Mouse (Mus musculus) midbrain, embryonic 14.5 days (tissue): ENCODE measurements around the gene Vac14. TPM values are rescaled to one million over a fixed set of nuclear protein-coding genes. Genes with fewer than 3 reads are reported as not detected.

ENCODE experiments used
- ATAC-seq: fragments of 200-750 bp; cut with Nextera tagmentation; 2 replicates; pipeline ENCODE4 v1.8.0; 2017; ENCODE audit warnings: moderate number of reproducible peaks, moderate library complexity; ENCODE audit not compliant: low FRiP score, low TSS enrichment
- DNase-seq: peaks from one replicate; pipeline ENCODE4 v3.0.0-alpha.2; 2015
- H3K27ac ChIP-seq: fragments of 300-500 bp; sonication (generic); replicated peaks from 2 replicates; pipeline ENCODE4 v1.5.1; 2014; ENCODE audit warnings: mild to moderate bottlenecking, low read depth, low read length, moderate library complexity
- H3K27me3 ChIP-seq: fragments of 300-500 bp; sonication (generic); 2 replicates; pipeline ENCODE4 v1.6.1; 2014; ENCODE audit warnings: low read length, control low read depth, mixed read lengths; ENCODE audit not compliant: control insufficient read depth, insufficient read depth
- H3K36me3 ChIP-seq: fragments of 300-500 bp; sonication (generic); 2 replicates; pipeline ENCODE4 v1.6.1; 2014; ENCODE audit warnings: low read length, control low read depth; ENCODE audit not compliant: control insufficient read depth, insufficient read depth
- H3K4me1 ChIP-seq: fragments of 300-500 bp; sonication (generic); 2 replicates; pipeline ENCODE4 v1.6.1; 2014; ENCODE audit warnings: mild to moderate bottlenecking, antibody characterized with exemption, low read length, control low read depth; ENCODE audit not compliant: control insufficient read depth, insufficient read depth
- H3K4me2 ChIP-seq: fragments of 300-500 bp; sonication (generic); 2 replicates; pipeline ENCODE4 v1.6.1; 2014; ENCODE audit warnings: mild to moderate bottlenecking, low read length, moderate library complexity
- H3K4me3 ChIP-seq: fragments of 300-500 bp; sonication (generic); replicated peaks from 2 replicates; pipeline ENCODE4 v1.5.1; 2014; ENCODE audit warnings: low read depth, low read length
- H3K9ac ChIP-seq: fragments of 300-500 bp; sonication (generic); replicated peaks from 2 replicates; pipeline ENCODE4 v1.6.1; 2014; ENCODE audit warnings: mild to moderate bottlenecking, low read length, moderate library complexity
- H3K9me3 ChIP-seq: fragments of 300-500 bp; sonication (generic); 2 replicates; pipeline ENCODE4 v1.6.1; 2016; ENCODE audit warnings: low read length, control low read depth, mixed read lengths; ENCODE audit not compliant: control insufficient read depth
- WGBS: fragments of 180-500 bp; shearing (Covaris S2); extraction: QIAGEN DNeasy Blood & Tissue Kit; methylation state at CpG from one replicate; pipeline ENCODE4 v1.1.7; 2014; 5-methylcytosine and 5-hydroxymethylcytosine counted together
- polyA plus RNA-seq: library from polyadenylated mRNA; unstranded; fragments of >200 nt; fragmentation: Nextera tagmentation; extraction: Ambion mirVana; gene quantifications from 2 replicates; pipeline ENCODE4 v1.2.1, GENCODE M21; 2014

Gene Vac14
- polyA plus RNA-seq, 1 experiment from 2014 or later = 32.5 TPM

DNA sequence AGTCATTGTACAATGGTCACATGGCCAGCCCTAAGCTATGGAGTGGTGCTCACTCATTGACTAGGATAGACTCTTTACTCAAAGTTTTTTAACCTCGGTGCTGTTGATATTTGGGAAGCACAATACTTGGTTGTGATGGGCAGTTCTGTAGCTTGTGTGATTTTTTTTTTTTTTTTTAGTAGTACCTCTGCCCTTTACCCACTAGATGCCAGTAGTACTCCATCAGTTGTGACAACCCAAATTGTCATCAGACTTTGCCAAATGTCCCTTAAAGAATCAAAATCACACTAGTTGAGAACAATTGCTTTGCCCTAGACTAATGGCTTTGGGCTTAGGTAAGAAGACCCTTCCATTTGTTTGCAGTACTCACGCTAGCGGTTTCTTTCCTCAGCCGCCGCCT is 1.5 kb downstream of the Vac14 start:
- Histone ChIP-seq H3K9me3 (no peaks in the 10 kb centered on the region), H3K4me1 (peaks cover 14% of the 10 kb centered on the region), H3K27me3 (no peaks in the 10 kb centered on the region), H3K27ac (no peak overlapping the region), H3K4me3 (no peak overlapping the region), H3K4me2 (peak overlapping the region; percentile 89), H3K36me3 (no peaks in the 10 kb centered on the region), H3K9ac (no peak overlapping the region)
- DNase-seq = no peak
- WGBS = 93% methylated on average over 5 of the region's 5 CpGs
- ATAC-seq = no peak

DNA sequence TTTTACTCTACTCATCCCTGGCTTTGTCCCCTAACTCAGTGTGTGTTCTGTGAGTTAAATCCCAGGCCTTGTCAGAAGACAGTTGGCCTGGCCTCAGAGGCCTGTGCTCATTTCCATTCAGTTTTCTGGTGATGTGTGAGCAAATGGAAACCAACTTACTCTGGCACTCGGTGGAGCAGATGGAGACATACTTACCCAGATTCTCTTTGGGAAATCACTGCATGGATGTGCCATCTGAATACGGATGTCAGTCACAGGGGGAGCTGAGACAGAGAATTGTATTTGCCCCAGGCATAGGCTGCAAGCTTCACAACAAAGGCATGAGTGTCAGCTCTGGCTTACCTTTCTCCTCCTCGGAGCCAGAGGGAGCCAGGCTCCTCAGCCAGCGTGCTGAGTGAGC is 8.0 kb downstream of the Vac14 start:
- no peak overlapping the region for H3K27ac ChIP-seq
- H3K4me3 ChIP-seq = no peak overlapping the region
- no peaks in the 10 kb centered on the region for H3K27me3 ChIP-seq
- DNase-seq = no peak
- H3K4me2 ChIP-seq = no peak overlapping the region
- no peaks in the 10 kb centered on the region for H3K9me3 ChIP-seq
- no peak for ATAC-seq
- no peak overlapping the region for H3K9ac ChIP-seq
- whole genome bisulfite sequencing = 65% methylated on average over 4 of the region's 4 CpGs
- H3K4me1 ChIP-seq = no peaks in the 10 kb centered on the region
- no peaks in the 10 kb centered on the region for H3K36me3 ChIP-seq

DNA sequence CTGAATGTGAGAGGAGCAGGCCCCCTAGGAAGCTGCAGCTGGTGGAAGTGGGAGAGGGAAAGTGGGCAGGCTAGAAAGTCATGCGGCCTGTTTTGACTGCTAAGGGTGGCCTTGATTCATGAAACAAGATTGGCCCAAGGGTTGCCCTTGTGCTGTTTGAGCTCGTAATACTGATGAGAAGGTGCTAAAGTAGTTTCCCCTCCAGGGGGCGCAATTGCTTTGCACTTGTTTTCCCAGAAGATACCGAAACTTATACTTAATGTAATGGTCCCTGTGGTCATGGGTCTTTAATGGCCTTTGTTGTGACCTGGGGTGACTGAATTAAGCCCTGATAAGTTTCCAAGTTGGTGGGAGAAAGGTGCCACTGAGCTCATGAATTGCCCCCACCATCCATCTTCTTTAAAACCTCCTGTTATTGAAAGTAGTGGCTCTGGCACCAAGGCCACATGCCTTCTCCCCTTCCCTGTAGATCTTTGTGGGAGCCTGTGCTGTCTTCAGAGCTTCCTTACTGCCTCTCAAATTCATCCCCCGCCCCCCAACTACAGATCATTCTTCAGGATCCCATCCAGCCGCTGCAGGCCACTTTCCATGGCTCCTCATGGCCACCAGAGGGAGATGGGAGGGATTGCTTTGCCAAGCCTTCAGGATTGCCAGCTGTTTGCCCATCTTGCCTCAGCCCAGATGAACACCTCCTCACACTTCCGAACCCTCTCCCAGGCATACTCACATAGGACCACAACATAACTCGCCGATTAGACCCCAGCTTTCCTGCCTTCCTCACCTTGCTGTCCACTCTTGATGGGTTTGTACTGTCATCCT is 11.1 kb downstream of the Vac14 start:
- DNase-seq = peak; percentile 66
- Histone ChIP-seq H3K27ac (no peak overlapping the region), H3K9me3 (no peaks in the 10 kb centered on the region), H3K36me3 (peaks cover 27% of the 10 kb centered on the region), H3K9ac (no peak overlapping the region), H3K4me3 (no peak overlapping the region), H3K27me3 (no peaks in the 10 kb centered on the region), H3K4me2 (no peak overlapping the region), H3K4me1 (no peaks in the 10 kb centered on the region)
- no peak for ATAC-seq
- WGBS = 73% methylated on average over 9 of the region's 9 CpGs

DNA sequence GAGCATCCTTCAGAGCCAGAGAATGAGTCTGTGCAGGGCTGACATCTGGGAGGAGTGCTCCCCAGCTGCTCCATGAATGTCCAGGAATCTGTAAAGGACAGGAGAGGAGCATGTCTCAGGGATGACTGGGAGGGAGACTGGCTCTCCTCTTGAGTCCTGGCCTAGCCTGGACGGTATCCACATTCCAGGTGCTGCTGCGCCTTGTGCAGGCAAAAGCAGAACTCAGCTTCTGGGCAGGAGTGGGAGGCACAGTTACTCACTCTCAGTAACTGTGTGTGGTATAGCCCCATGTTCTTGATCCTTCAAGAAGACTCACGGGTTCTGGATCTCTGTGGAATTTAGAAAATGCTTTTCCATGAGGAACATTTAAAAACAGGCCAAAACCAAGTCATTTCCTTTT is 11.7 kb downstream of the Vac14 start:
- Histone ChIP-seq H3K36me3 (peaks cover 33% of the 10 kb centered on the region), H3K27me3 (no peaks in the 10 kb centered on the region), H3K27ac (no peak overlapping the region), H3K9ac (no peak overlapping the region), H3K4me3 (no peak overlapping the region), H3K4me2 (no peak overlapping the region), H3K4me1 (no peaks in the 10 kb centered on the region), H3K9me3 (no peaks in the 10 kb centered on the region)
- DNase-seq (no peak), ATAC-seq (no peak)
- WGBS = 94% methylated on average over 3 of the region's 3 CpGs

DNA sequence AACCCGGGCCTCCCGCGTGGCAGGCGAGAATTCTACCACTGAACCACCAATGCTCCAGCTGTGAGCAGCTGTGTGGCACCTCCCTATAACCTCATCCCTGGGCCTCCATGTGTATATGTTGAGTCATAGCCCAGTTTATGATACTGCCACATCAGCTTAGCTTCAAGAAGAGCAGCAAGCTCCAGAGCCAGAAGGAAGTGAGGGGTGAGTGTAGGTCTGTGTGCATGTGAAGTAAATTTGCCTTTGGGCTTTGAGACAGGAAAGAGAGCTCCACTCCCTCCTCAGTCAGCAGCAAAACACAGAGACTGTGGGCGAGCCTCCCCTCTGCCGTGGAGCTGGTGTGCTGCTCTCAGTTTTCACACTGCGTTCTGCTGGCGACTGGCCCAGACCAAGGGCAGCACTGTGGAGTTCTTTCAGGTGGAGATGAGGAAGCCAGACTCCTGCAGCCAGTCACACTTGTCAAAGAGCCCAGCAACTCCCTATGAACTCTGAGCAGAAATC is 12.2 kb downstream of the Vac14 start:
- Histone ChIP-seq H3K4me2 (no peak overlapping the region), H3K9me3 (no peaks in the 10 kb centered on the region), H3K36me3 (peaks cover 38% of the 10 kb centered on the region), H3K4me3 (no peak overlapping the region), H3K27me3 (no peaks in the 10 kb centered on the region), H3K27ac (no peak overlapping the region), H3K4me1 (no peaks in the 10 kb centered on the region), H3K9ac (no peak overlapping the region)
- WGBS = 89% methylated on average over 8 of the region's 8 CpGs
- ATAC-seq (no peak), DNase-seq (peak; percentile 4)

DNA sequence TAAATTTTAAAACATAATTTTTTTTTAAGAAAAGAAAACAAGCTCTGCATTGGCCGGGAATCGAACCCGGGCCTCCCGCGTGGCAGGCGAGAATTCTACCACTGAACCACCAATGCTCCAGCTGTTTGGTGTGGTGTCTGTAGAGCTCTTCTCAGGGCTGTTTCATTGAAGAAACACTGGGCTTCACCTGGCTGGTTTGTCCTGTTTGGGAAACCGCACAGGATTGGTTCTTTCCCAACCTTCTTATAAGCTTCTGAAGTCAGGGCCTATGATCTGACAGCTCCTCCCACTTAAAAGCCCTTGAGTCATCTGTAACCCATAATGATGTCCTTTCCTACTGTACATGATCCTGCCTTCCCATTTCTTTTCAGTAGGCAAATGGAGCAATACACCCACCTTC is 12.8 kb downstream of the Vac14 start:
- Histone ChIP-seq H3K9ac (no peak overlapping the region), H3K4me1 (no peaks in the 10 kb centered on the region), H3K27me3 (no peaks in the 10 kb centered on the region), H3K9me3 (no peaks in the 10 kb centered on the region), H3K4me3 (no peak overlapping the region), H3K4me2 (no peak overlapping the region), H3K36me3 (peaks cover 44% of the 10 kb centered on the region), H3K27ac (no peak overlapping the region)
- DNase-seq (no peak), ATAC-seq (no peak)
- WGBS = 95% methylated on average over 7 of the region's 7 CpGs

DNA sequence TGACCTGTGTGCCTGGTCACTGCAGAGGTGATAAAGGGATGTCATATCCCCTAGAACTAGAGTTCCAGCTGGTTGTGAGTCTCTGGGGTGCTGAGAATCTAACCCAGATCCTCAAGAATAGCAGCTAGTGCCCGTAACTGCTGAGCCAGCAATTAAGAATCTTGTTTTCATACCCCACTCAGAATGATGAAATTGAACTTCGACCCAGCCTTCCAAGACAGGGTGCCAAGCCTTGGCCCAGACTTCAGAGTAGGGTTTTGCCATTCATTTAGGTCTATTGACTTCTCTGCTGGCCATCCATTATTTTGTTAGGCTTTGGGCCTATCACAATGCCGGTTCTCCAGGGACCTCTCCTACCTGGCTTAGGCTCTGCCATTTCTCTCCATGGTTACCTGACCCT is 15.4 kb downstream of the Vac14 start:
- WGBS = 98% methylated on average over 3 of the region's 3 CpGs
- Histone ChIP-seq H3K27me3 (no peaks in the 10 kb centered on the region), H3K4me1 (no peaks in the 10 kb centered on the region), H3K27ac (no peak overlapping the region), H3K4me3 (no peak overlapping the region), H3K9me3 (no peaks in the 10 kb centered on the region), H3K4me2 (no peak overlapping the region), H3K9ac (no peak overlapping the region), H3K36me3 (peaks cover 70% of the 10 kb centered on the region)
- ATAC-seq (no peak), DNase-seq (no peak)

DNA sequence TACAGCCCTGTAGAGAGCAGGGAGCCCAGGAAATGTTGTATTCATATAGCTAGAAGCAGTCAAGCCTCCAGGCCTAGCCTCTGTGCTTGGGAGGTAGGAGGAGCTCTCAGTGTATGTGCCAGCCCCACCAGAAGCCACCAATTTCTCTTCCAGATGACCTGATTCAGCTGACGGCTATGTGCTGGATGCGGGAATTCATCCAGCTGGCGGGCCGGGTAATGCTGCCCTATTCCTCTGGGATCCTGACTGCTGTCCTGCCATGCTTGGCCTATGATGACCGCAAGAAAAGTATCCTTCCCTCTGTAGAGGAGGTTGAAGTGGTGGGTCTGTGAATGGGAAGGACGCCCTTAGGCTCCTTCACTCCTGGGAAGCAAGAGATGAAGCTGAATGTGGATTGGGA is 17.8 kb downstream of the Vac14 start:
- DNase-seq = no peak
- Histone ChIP-seq H3K27me3 (no peaks in the 10 kb centered on the region), H3K36me3 (peaks cover 79% of the 10 kb centered on the region), H3K4me3 (no peak overlapping the region), H3K4me1 (no peaks in the 10 kb centered on the region), H3K9me3 (no peaks in the 10 kb centered on the region), H3K9ac (no peak overlapping the region), H3K4me2 (no peak overlapping the region), H3K27ac (no peak overlapping the region)
- ATAC-seq = no peak
- 94% methylated on average over 6 of the region's 6 CpGs for WGBS

DNA sequence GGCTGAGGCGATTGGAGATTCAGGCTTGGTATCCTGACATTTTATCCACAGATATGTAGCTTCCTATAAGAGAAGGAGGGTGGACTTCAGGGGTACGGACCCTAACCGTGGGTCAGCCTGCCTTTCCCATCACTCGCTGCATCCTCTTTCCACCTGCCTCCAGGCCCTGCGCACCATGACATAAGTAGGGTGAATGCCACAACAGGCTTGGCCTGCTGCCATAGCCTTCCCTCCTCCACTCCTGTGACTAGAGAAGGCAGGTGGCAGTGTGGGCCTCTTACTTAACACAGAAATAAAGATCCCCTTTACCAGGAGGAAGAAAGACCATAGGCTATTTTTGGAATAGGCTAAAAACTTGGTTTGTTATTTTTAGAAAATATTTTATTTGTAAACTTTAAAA is 23.9 kb downstream of the Vac14 start:
- no peak overlapping the region for H3K4me2 ChIP-seq
- WGBS = 92% methylated on average over 5 of the region's 5 CpGs
- H3K4me3 ChIP-seq = no peak overlapping the region
- no peaks in the 10 kb centered on the region for H3K9me3 ChIP-seq
- no peaks in the 10 kb centered on the region for H3K4me1 ChIP-seq
- ATAC-seq (no peak), DNase-seq (no peak)
- H3K27me3 ChIP-seq = no peaks in the 10 kb centered on the region
- H3K9ac ChIP-seq = no peak overlapping the region
- no peak overlapping the region for H3K27ac ChIP-seq
- peaks cover 53% of the 10 kb centered on the region for H3K36me3 ChIP-seq
